Mouse (Mus musculus): ENCODE results near the gene Mcemp1. TPM values are rescaled to one million over a fixed set of nuclear protein-coding genes. Genes with fewer than 3 reads are reported as not detected.
A peak's percentile ranks its signal among the peaks of the same experiment; 100 is the strongest.

The Mcemp1 gene
- total RNA-seq (2015; ENCODE audit: low replicate concordance) (64.0 and 64.8 TPM in 2 replicates), total RNA-seq (2017; ENCODE audit: low replicate concordance) (29.6 and 32.8 TPM in 2 replicates)

- ATAC-seq (replicated peaks; ENCODE audit: low FRiP score, poor library complexity, severe bottlenecking) = no peak
These were observed at the start of gene Mcemp1 for GRCm38 (mm10) chr8:3665507-3665906. TSS of gene Mcemp1 (plus strand) at chr8:3665754.

- ATAC-seq (replicated peaks; ENCODE audit: low FRiP score, poor library complexity, severe bottlenecking) = peak; percentile 95
These were observed 44.2 kb upstream of the Mcemp1 start, which contains the start of the genes Xab2 and Pet100 for GRCm38 (mm10) chr8:3621199-3621970. TSS of gene Xab2 (minus strand) at chr8:3621316. TSS of gene Pet100 (plus strand) at chr8:3621548.

- no peak for ATAC-seq (replicated peaks; ENCODE audit: low FRiP score, poor library complexity, severe bottlenecking)
These were observed 43.4 kb upstream of the Mcemp1 start for GRCm38 (mm10) chr8:3622119-3622518.

- ATAC-seq (replicated peaks; ENCODE audit: low FRiP score, poor library complexity, severe bottlenecking) = no peak
These were observed 40.1 kb upstream of the Mcemp1 start, which contains the start of gene Pcp2 for GRCm38 (mm10) chr8:3625445-3625844. TSS of gene Pcp2 (minus strand) at chr8:3625545.

GRCm38 (mm10) chr8:3626971-3627370 lies 38.6 kb upstream of the Mcemp1 start:
- ATAC-seq (replicated peaks; ENCODE audit: low FRiP score, poor library complexity, severe bottlenecking) = no peak

GRCm38 (mm10) chr8:3628014-3628413 lies 37.5 kb upstream of the Mcemp1 start:
- no peak for ATAC-seq (replicated peaks; ENCODE audit: low FRiP score, poor library complexity, severe bottlenecking)

GRCm38 (mm10) chr8:3630647-3631477 lies 34.7 kb upstream of the Mcemp1 start, which contains the start of gene Stxbp2:
TSS of gene Stxbp2 (plus strand) at chr8:3630955.
- peak; percentile 97 for ATAC-seq (replicated peaks; ENCODE audit: low FRiP score, poor library complexity, severe bottlenecking)

GRCm38 (mm10) chr8:3631478-3631875 lies 34.1 kb upstream of the Mcemp1 start:
- peak; percentile 13 for ATAC-seq (replicated peaks; ENCODE audit: low FRiP score, poor library complexity, severe bottlenecking)

GRCm38 (mm10) chr8:3645804-3646203 lies 19.8 kb upstream of the Mcemp1 start:
- peak; percentile 81 for ATAC-seq (replicated peaks; ENCODE audit: low FRiP score, poor library complexity, severe bottlenecking)

- ATAC-seq (replicated peaks; ENCODE audit: low FRiP score, poor library complexity, severe bottlenecking) = no peak
These were observed 18.6 kb upstream of the Mcemp1 start for GRCm38 (mm10) chr8:3646824-3647531.

- ATAC-seq (replicated peaks; ENCODE audit: low FRiP score, poor library complexity, severe bottlenecking) = no peak
These were observed 18.0 kb upstream of the Mcemp1 start for GRCm38 (mm10) chr8:3647561-3647960.

GRCm38 (mm10) chr8:3648268-3648667 lies 17.3 kb upstream of the Mcemp1 start:
- ATAC-seq (replicated peaks; ENCODE audit: low FRiP score, poor library complexity, severe bottlenecking) = no peak

GRCm38 (mm10) chr8:3648990-3649389 lies 16.6 kb upstream of the Mcemp1 start:
- no peak for ATAC-seq (replicated peaks; ENCODE audit: low FRiP score, poor library complexity, severe bottlenecking)

- no peak for ATAC-seq (replicated peaks; ENCODE audit: low FRiP score, poor library complexity, severe bottlenecking)
These were observed 12.7 kb upstream of the Mcemp1 start for GRCm38 (mm10) chr8:3652845-3653244.

GRCm38 (mm10) chr8:3654726-3655508 lies 10.6 kb upstream of the Mcemp1 start:
- no peak for ATAC-seq (replicated peaks; ENCODE audit: low FRiP score, poor library complexity, severe bottlenecking)

- ATAC-seq (replicated peaks; ENCODE audit: low FRiP score, poor library complexity, severe bottlenecking) = no peak
These were observed 10.0 kb upstream of the Mcemp1 start, which contains the start of gene Retn for GRCm38 (mm10) chr8:3655526-3655925. TSS of gene Retn (plus strand) at chr8:3655770.

- ATAC-seq (replicated peaks; ENCODE audit: low FRiP score, poor library complexity, severe bottlenecking) = no peak
These were observed 8.7 kb upstream of the Mcemp1 start for GRCm38 (mm10) chr8:3656725-3657381.

- no peak for ATAC-seq (replicated peaks; ENCODE audit: low FRiP score, poor library complexity, severe bottlenecking)
These were observed 4.7 kb upstream of the Mcemp1 start for GRCm38 (mm10) chr8:3660889-3661288.

GRCm38 (mm10) chr8:3664405-3664804 lies 1.1 kb upstream of the Mcemp1 start:
- no peak for ATAC-seq (replicated peaks; ENCODE audit: low FRiP score, poor library complexity, severe bottlenecking)

Data from erythroblast, adult 5-6 weeks (primary cell).